Mouse (Mus musculus): ENCODE measurements around the gene Kidins220. TPM values are rescaled to one million over a fixed set of nuclear protein-coding genes. Genes with fewer than 3 reads are reported as not detected.

The Kidins220 gene
- polyA plus RNA-seq, 1 experiment, result 225 TPM

DNA sequence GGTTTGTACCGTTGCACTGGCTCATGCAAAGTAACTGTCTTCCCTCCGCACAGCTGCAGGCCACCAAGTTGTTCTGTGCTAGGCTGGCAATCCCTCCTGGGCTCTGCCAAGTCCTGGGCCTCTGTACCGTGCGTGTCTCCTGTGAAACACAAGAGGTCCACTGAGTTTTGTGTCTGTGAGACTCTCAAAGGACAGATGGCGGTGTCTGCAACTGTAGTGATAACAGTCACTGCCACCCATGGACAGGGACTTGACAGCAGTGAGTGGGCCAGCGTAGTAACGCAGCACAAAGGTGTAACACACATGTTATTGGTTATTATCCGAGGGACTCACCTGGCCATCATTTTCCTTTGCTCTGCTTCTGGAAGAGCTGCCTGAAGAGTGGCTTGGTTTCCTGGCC, 35.4 kb upstream of the Kidins220 start:
- Histone ChIP-seq H3K4me3 (ENCODE audit: insufficient read depth, low read length) (no peak overlapping the region), H3K4me1 (ENCODE audit: control insufficient read depth, insufficient read depth, low read length) (no peaks in the 10 kb centered on the region), H3K27ac (ENCODE audit: insufficient read depth, low read length) (no peak overlapping the region)
- TF ChIP-seq POLR2A (IDR thresholded peaks at IDR 0.05; ENCODE audit: extremely low read depth, insufficient read depth, low read length) (no peak), CTCF (IDR thresholded peaks at IDR 0.05; ENCODE audit: extremely low read depth, insufficient read depth, low read length) (no peak)

GRCm38 (mm10) chr12:24942619-24943287, 32.0 kb upstream of the Kidins220 start:
- no peak for TF ChIP-seq CTCF (IDR thresholded peaks at IDR 0.05; ENCODE audit: extremely low read depth, insufficient read depth, low read length)
- no peak for TF ChIP-seq POLR2A (IDR thresholded peaks at IDR 0.05; ENCODE audit: extremely low read depth, insufficient read depth, low read length)
- no peaks in the 10 kb centered on the region for H3K4me1 ChIP-seq (ENCODE audit: control insufficient read depth, insufficient read depth, low read length)
- no peak overlapping the region for H3K4me3 ChIP-seq (ENCODE audit: insufficient read depth, low read length)
- H3K27ac ChIP-seq (ENCODE audit: insufficient read depth, low read length), result no peak overlapping the region

DNA sequence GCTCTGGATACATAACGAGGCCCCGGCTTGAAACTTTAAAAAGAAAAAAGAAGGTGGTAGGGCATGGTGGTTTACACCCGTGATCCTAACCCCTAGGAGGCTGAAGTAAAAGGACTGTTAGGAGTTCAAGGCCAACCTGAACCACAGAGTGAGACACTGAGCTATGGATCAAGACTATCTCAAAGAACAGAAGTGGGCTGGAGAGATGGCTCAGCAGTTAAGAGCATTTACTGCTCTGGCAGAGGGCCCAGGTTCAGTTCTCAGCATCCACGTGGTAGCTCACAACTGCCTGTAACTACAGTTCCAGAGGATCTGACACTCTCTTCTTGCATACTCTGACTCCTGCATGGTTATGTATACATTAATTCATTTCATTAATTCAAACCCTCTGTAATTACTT, 31.3 kb upstream of the Kidins220 start:
- Histone ChIP-seq H3K4me3 (ENCODE audit: insufficient read depth, low read length) (no peak overlapping the region), H3K4me1 (ENCODE audit: control insufficient read depth, insufficient read depth, low read length) (no peaks in the 10 kb centered on the region), H3K27ac (ENCODE audit: insufficient read depth, low read length) (no peak overlapping the region)
- TF ChIP-seq CTCF (IDR thresholded peaks at IDR 0.05; ENCODE audit: extremely low read depth, insufficient read depth, low read length) (no peak), POLR2A (IDR thresholded peaks at IDR 0.05; ENCODE audit: extremely low read depth, insufficient read depth, low read length) (no peak)

DNA sequence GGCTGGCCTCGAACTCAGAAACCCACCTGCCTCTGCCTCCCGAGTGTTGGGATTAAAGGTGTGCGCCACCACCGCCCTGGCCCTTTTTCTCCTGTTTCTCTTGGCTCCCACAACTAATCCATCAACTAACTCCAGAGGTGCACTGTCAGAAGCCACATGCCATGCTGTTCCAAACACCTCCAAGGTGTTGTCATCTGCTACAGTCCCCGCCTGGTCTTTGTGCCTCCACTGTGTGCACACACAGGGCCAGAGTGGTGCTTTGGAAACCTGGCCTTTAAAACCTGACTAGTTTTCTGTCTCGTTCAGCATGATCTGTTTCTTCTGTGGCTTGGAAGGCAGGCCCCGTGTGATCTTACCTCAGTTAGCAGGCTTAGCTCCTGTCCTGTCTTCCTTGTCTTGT, 30.1 kb upstream of the Kidins220 start:
- TF ChIP-seq CTCF (IDR thresholded peaks at IDR 0.05; ENCODE audit: extremely low read depth, insufficient read depth, low read length) (no peak), POLR2A (IDR thresholded peaks at IDR 0.05; ENCODE audit: extremely low read depth, insufficient read depth, low read length) (no peak)
- H3K4me3 ChIP-seq (ENCODE audit: insufficient read depth, low read length), result no peak overlapping the region

GRCm38 (mm10) chr12:24947065-24947464, 27.7 kb upstream of the Kidins220 start:
- no peak for TF ChIP-seq POLR2A (IDR thresholded peaks at IDR 0.05; ENCODE audit: extremely low read depth, insufficient read depth, low read length)
- TF ChIP-seq CTCF (IDR thresholded peaks at IDR 0.05; ENCODE audit: extremely low read depth, insufficient read depth, low read length), result no peak
- Histone ChIP-seq H3K4me1 (ENCODE audit: control insufficient read depth, insufficient read depth, low read length) (no peaks in the 10 kb centered on the region), H3K4me3 (ENCODE audit: insufficient read depth, low read length) (no peak overlapping the region)

More for the DNA sequence above, 30.1 kb upstream of the Kidins220 start:
- H3K4me1 ChIP-seq (ENCODE audit: control insufficient read depth, insufficient read depth, low read length), result no peaks in the 10 kb centered on the region
- no peak overlapping the region for H3K27ac ChIP-seq (ENCODE audit: insufficient read depth, low read length)

DNA sequence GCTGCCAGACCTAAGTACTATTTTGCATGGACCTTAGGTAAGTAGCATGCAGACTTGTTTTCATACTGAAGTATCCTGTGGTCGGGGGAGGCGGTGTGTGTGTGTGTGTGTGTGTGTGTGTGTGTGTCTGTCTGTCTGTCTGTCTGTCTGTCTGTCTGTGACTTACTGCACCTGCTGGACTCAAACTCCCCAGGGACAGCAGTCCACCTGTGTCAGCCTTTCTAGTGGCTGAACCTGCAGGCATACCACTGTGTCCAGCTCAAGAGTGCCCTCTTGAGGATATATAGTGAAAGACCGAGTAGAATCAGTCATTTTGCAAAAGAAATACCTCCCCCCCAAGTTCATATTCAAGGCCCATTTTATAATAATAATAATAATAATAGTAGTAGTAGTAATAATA, 26.4 kb upstream of the Kidins220 start:
- Histone ChIP-seq H3K27ac (ENCODE audit: insufficient read depth, low read length) (no peak overlapping the region), H3K4me3 (ENCODE audit: insufficient read depth, low read length) (no peak overlapping the region), H3K4me1 (ENCODE audit: control insufficient read depth, insufficient read depth, low read length) (no peaks in the 10 kb centered on the region)
- TF ChIP-seq CTCF (IDR thresholded peaks at IDR 0.05; ENCODE audit: extremely low read depth, insufficient read depth, low read length) (peak; percentile 69), POLR2A (IDR thresholded peaks at IDR 0.05; ENCODE audit: extremely low read depth, insufficient read depth, low read length) (no peak)

More at GRCm38 (mm10) chr12:24947065-24947464, 27.7 kb upstream of the Kidins220 start:
- no peak overlapping the region for H3K27ac ChIP-seq (ENCODE audit: insufficient read depth, low read length)

DNA sequence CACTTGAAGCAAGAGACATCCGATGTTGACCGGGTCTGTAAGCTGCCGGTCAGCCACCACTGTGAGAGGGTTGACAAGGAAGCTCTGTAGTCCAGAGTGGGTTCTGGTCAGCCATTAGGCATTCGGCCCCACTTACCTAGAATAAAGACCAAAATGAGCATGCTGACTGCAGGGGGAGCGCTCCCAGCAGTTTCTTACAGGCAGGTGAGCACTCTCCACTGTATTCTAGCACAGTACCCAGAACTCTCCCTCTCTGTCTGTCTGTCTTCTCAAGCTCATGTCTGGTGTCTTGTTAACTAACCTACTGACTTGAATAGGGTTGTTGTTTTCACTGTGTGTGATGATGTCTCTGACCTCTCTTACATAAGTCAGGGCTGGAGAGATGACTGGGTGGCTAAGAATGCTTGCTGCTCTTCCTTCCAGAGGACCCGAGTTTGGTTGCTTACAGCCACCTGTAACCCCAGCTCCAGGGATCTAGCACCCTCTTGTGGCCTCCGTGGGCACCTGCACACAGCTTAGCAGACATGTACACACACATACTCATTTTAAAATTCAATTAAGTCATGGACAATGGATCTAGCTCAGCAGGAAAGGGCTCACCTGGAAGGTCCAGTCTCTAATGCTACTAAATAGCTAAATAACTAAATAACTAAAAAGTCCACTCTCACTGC, 24.2 kb upstream of the Kidins220 start:
- Histone ChIP-seq H3K27ac (ENCODE audit: insufficient read depth, low read length) (no peak overlapping the region), H3K4me1 (ENCODE audit: control insufficient read depth, insufficient read depth, low read length) (no peaks in the 10 kb centered on the region), H3K4me3 (ENCODE audit: insufficient read depth, low read length) (no peak overlapping the region)
- TF ChIP-seq POLR2A (IDR thresholded peaks at IDR 0.05; ENCODE audit: extremely low read depth, insufficient read depth, low read length) (no peak), CTCF (IDR thresholded peaks at IDR 0.05; ENCODE audit: extremely low read depth, insufficient read depth, low read length) (peak; percentile 36)

GRCm38 (mm10) chr12:24952147-24952546, 22.6 kb upstream of the Kidins220 start:
- TF ChIP-seq POLR2A (IDR thresholded peaks at IDR 0.05; ENCODE audit: extremely low read depth, insufficient read depth, low read length) (no peak), CTCF (IDR thresholded peaks at IDR 0.05; ENCODE audit: extremely low read depth, insufficient read depth, low read length) (peak; percentile 78)
- Histone ChIP-seq H3K4me3 (ENCODE audit: insufficient read depth, low read length) (no peak overlapping the region), H3K4me1 (ENCODE audit: control insufficient read depth, insufficient read depth, low read length) (no peaks in the 10 kb centered on the region)

DNA sequence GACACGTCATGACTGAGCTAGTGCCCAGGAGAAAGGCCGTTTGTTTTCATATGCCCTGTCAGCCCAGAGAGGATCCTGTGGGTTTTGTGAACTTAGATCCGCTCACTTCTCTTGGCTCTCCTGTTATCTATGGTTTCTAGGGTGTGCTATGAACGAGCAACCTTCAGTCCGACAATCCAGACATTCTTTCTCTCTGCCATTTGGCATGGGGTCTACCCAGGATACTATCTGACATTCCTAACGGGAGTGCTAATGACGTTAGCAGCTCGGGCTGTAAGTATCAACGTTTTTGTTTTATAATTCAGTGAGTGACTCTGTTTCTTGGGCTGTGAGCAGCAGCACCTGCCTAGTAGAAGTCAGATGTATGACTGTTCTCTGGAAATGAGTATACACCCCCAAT, 19.6 kb upstream of the Kidins220 start:
- no peaks in the 10 kb centered on the region for H3K4me1 ChIP-seq (ENCODE audit: control insufficient read depth, insufficient read depth, low read length)
- no peak overlapping the region for H3K27ac ChIP-seq (ENCODE audit: insufficient read depth, low read length)
- H3K4me3 ChIP-seq (ENCODE audit: insufficient read depth, low read length), result no peak overlapping the region
- TF ChIP-seq CTCF (IDR thresholded peaks at IDR 0.05; ENCODE audit: extremely low read depth, insufficient read depth, low read length), result no peak
- TF ChIP-seq POLR2A (IDR thresholded peaks at IDR 0.05; ENCODE audit: extremely low read depth, insufficient read depth, low read length), result no peak

More at GRCm38 (mm10) chr12:24952147-24952546, 22.6 kb upstream of the Kidins220 start:
- H3K27ac ChIP-seq (ENCODE audit: insufficient read depth, low read length), result no peak overlapping the region

DNA sequence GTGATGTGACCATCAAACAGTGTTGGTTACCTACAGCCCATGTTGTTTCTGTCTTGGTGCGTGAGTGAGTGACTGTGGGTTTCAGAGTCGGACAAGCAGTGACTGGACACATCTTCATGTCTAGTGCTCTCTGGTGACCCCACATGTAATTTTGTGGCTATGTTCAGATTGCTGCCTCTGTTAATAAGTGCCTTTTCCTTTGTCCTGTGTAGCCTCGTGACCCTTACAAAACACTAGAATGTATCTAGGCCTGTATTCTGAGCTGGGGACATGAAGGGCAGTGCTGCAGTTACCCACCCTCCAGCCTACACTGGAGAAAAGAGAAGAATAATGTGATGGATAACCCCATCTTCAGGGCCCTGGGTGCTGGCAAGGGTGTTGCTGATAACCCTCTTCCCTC, 16.2 kb upstream of the Kidins220 start:
- Histone ChIP-seq H3K4me1 (ENCODE audit: control insufficient read depth, insufficient read depth, low read length) (no peaks in the 10 kb centered on the region), H3K27ac (ENCODE audit: insufficient read depth, low read length) (no peak overlapping the region), H3K4me3 (ENCODE audit: insufficient read depth, low read length) (no peak overlapping the region)
- TF ChIP-seq POLR2A (IDR thresholded peaks at IDR 0.05; ENCODE audit: extremely low read depth, insufficient read depth, low read length) (no peak), CTCF (IDR thresholded peaks at IDR 0.05; ENCODE audit: extremely low read depth, insufficient read depth, low read length) (no peak)

Data from cortical plate, adult 2 months (tissue).